Mouse (Mus musculus) olfactory bulb, adult 2 months (tissue): ENCODE measurements around the gene Dlgap4.

Experiments
- CTCF ChIP-seq: fragments of 200-500 bp; IDR thresholded peaks from 2 replicates; pipeline ENCODE4 v1.5.1; 2012; ENCODE audit warnings: low read depth, mild to moderate bottlenecking, low read length, moderate library complexity; ENCODE audit not compliant: insufficient read depth
- POLR2A ChIP-seq: fragments of 200-500 bp; IDR thresholded peaks from 2 replicates; pipeline ENCODE4 v1.6.1; 2012; ENCODE audit warnings: mild to moderate bottlenecking, low read depth, low read length, moderate library complexity; ENCODE audit not compliant: insufficient read depth

GRCm38 (mm10) chr2:156775455-156776435 lies 162.2 kb downstream of the Dlgap4 start:
- TF ChIP-seq CTCF (no peak), POLR2A (no peak)
